In genomic region chr5:123572357-123573186, GRCm38 (mm10) we compare ENCODE assay signal across 8 mouse cellular contexts. TPM values are rescaled to one million over a fixed set of nuclear protein-coding genes. Genes with fewer than 3 reads are reported as not detected.
DNase-seq lines count a peak whose midpoint lies in the region; ATAC-seq and TF ChIP-seq lines count a peak whose summit lies in the region.

Vps33a (minus strand) TSS chr5:123573038.

- DNase-seq in 416B (ENCODE audit: low read depth): peak; percentile 99
- peak; percentile 95 for DNase-seq in heart, adult 8-10 months (ENCODE audit: low spot score)
- peak; percentile 99 for DNase-seq in kidney, adult 9 months
- peak; percentile 97 for DNase-seq in limb, embryonic 14.5 days (ENCODE audit: low spot score)
- DNase-seq in midbrain, postnatal 0 days (ENCODE audit: low spot score): peak; percentile 99
- peak; percentile 92 to 98 for DNase-seq in spleen, postnatal 14 days (ENCODE audit: low spot score in 2 of 2)

- TF ChIP-seq CTCF in bone marrow, adult 2 months (IDR thresholded peaks at IDR 0.05; ENCODE audit: control insufficient read depth, insufficient read depth, low read length): 0 out of 2 replicates have a peak, but pooled peaks have one; percentile 11
- no peak for TF ChIP-seq CTCF in midbrain, postnatal 0 days (IDR thresholded peaks at IDR 0.05)

- peak within 1 kb of the TSS; percentile 94 for H3K4me3 ChIP-seq in bone marrow, adult 2 months (replicated peaks; ENCODE audit: control insufficient read depth, low read depth, low read length)
- peak within 1 kb of the TSS; percentile 99 for H3K4me3 ChIP-seq in embryonic facial prominence, embryonic 15.5 days (replicated peaks)
- peak within 1 kb of the TSS; percentile 96 for H3K4me3 ChIP-seq in limb, embryonic 14.5 days (replicated peaks; ENCODE audit: low read length)
- H3K4me3 ChIP-seq in midbrain, postnatal 0 days (ENCODE audit: low read depth, low read length): peak within 1 kb of the TSS; percentile 96

- TF ChIP-seq POLR2A in bone marrow, adult 2 months (IDR thresholded peaks at IDR 0.05; ENCODE audit: borderline replicate concordance, control insufficient read depth, low read depth, low read length): peak; percentile 95
- TF ChIP-seq POLR2A in limb, embryonic 14.5 days (IDR thresholded peaks at IDR 0.05; ENCODE audit: borderline replicate concordance, extremely low read depth, insufficient read depth, insufficient read length): no peak

- no peaks in the 10 kb centered on the region; the same call in 1 of the 2 replicates for H3K4me1 ChIP-seq in bone marrow, adult 2 months (ENCODE audit: control insufficient read depth, insufficient read depth, low read length)
- peaks cover 10% of the 10 kb centered on the region for H3K4me1 ChIP-seq in embryonic facial prominence, embryonic 15.5 days
- H3K4me1 ChIP-seq in limb, embryonic 14.5 days (ENCODE audit: control insufficient read depth, insufficient read depth, low read length): peaks cover 6% of the 10 kb centered on the region; the same call in 1 of the 2 replicates
- no peaks in the 10 kb centered on the region for H3K4me1 ChIP-seq in midbrain, postnatal 0 days (ENCODE audit: insufficient read depth, low read length)

- H3K9ac ChIP-seq in embryonic facial prominence, embryonic 15.5 days: peak within 1 kb of the TSS; percentile 85
- peak within 1 kb of the TSS; percentile 77 for H3K9ac ChIP-seq in limb, embryonic 14.5 days (ENCODE audit: low read depth, low read length, severe bottlenecking)
- H3K9ac ChIP-seq in midbrain, postnatal 0 days (replicated peaks; ENCODE audit: low read length, poor library complexity, severe bottlenecking): peak within 1 kb of the TSS; percentile 89

- peaks cover 24% of the 10 kb centered on the region for H3K36me3 ChIP-seq in embryonic facial prominence, embryonic 15.5 days
- H3K36me3 ChIP-seq in limb, embryonic 14.5 days (ENCODE audit: control insufficient read depth, insufficient read depth, low read length): peaks cover 25% of the 10 kb centered on the region
- peaks cover 12% of the 10 kb centered on the region; the same call in 1 of the 2 replicates for H3K36me3 ChIP-seq in midbrain, postnatal 0 days (ENCODE audit: insufficient read depth, low read length)

- no peaks in the 10 kb centered on the region for H3K9me3 ChIP-seq in embryonic facial prominence, embryonic 15.5 days (replicated peaks)
- no peaks in the 10 kb centered on the region for H3K9me3 ChIP-seq in limb, embryonic 14.5 days (ENCODE audit: control insufficient read depth, low read length)
- H3K9me3 ChIP-seq in midbrain, postnatal 0 days (ENCODE audit: low read length): no peaks in the 10 kb centered on the region

- H3K27ac ChIP-seq in bone marrow, adult 2 months (ENCODE audit: control insufficient read depth, insufficient read depth, low read depth, low read length, poor library complexity): peak within 1 kb of the TSS; percentile 69
- peak within 1 kb of the TSS; percentile 63 for H3K27ac ChIP-seq in embryonic facial prominence, embryonic 15.5 days (replicated peaks)
- peak within 1 kb of the TSS; percentile 38 for H3K27ac ChIP-seq in limb, embryonic 14.5 days (replicated peaks; ENCODE audit: low read depth, low read length)
- H3K27ac ChIP-seq in midbrain, postnatal 0 days (ENCODE audit: low read depth, low read length): peak within 1 kb of the TSS; percentile 88

- ATAC-seq in embryonic facial prominence, embryonic 15.5 days (ENCODE audit: insufficient number of reproducible peaks, low FRiP score, low TSS enrichment, low read depth): peak; percentile 93
- peak; percentile 93 for ATAC-seq in limb, embryonic 14.5 days (ENCODE audit: low FRiP score, low read depth)
- ATAC-seq in midbrain, postnatal 0 days (ENCODE audit: low FRiP score): peak; percentile 93

- peak within 1 kb of the TSS; percentile 84 for H3K4me2 ChIP-seq in embryonic facial prominence, embryonic 15.5 days (replicated peaks)
- peak within 1 kb of the TSS; percentile 90 for H3K4me2 ChIP-seq in limb, embryonic 14.5 days (replicated peaks; ENCODE audit: low read depth, low read length, severe bottlenecking)
- peak within 1 kb of the TSS; percentile 72 for H3K4me2 ChIP-seq in midbrain, postnatal 0 days (ENCODE audit: low read depth, low read length, poor library complexity, severe bottlenecking)

- under 1% methylated on average over 54 of the region's 54 CpGs for WGBS in bone marrow, adult 2 months
- under 1% methylated on average over 53 of the region's 54 CpGs for WGBS in embryonic facial prominence, embryonic 15.5 days
- whole genome bisulfite sequencing in limb, embryonic 14.5 days: under 1% methylated on average over 54 of the region's 54 CpGs
- WGBS in midbrain, postnatal 0 days: under 1% methylated on average over 52 of the region's 54 CpGs

- H3K27me3 ChIP-seq in embryonic facial prominence, embryonic 15.5 days: no peaks in the 10 kb centered on the region
- no peaks in the 10 kb centered on the region for H3K27me3 ChIP-seq in limb, embryonic 14.5 days (ENCODE audit: control insufficient read depth, insufficient read depth, low read length)
- no peaks in the 10 kb centered on the region for H3K27me3 ChIP-seq in midbrain, postnatal 0 days (ENCODE audit: insufficient read depth, low read length)

RNA-seq across cellular contexts. Expression of gene Vps33a, which starts in this region (rescaled TPM):
- 12.4 and 29.0 TPM in 2 replicates for polyA plus RNA-seq in bone marrow, adult 2 months (2011; ENCODE audit: insufficient read depth, insufficient read length, low replicate concordance, missing spikeins)
- 27.3 and 27.8 TPM in 2 replicates for polyA plus RNA-seq in embryonic facial prominence, embryonic 15.5 days (2015; fragmentation: Nextera tagmentation; extraction: Ambion mirVana)
- total RNA-seq in heart, adult 8-10 months (2022): 10 to 100 TPM; 25.5 to 37.2 (median 28.6) TPM
- 21.4 and 22.3 TPM in 2 replicates for polyA plus RNA-seq in limb, embryonic 14.5 days (2012; rRNA removed)
- 31.0 and 33.3 TPM in 2 replicates for polyA plus RNA-seq in limb, embryonic 14.5 days (2014; fragmentation: Nextera tagmentation; extraction: Ambion mirVana)
- total RNA-seq in midbrain, postnatal 0 days (2014; rRNA removed): 56.2 and 58.1 TPM in 2 replicates
- polyA plus RNA-seq in midbrain, postnatal 0 days (2015; fragmentation: Nextera tagmentation; extraction: Ambion mirVana): 39.4 and 42.0 TPM in 2 replicates

Comparison
In these comparisons a context has a peak if more than half of its experiments do, and no peak if none do; other contexts are left out.
1. Peak in every context shown above with its lines: DNase-seq, ATAC-seq, H3K4me3 ChIP-seq and H3K27ac ChIP-seq.
2. H3K27ac ChIP-seq: peak in every context shown above with its lines; median percentile 88 in midbrain, postnatal 0 days; 69 in bone marrow, adult 2 months; 63 in embryonic facial prominence, embryonic 15.5 days; 38 in limb, embryonic 14.5 days.